Mouse (Mus musculus): ENCODE results near the gene Arel1. TPM values are rescaled to one million over a fixed set of nuclear protein-coding genes. Genes with fewer than 3 reads are reported as not detected.

Gene Arel1
- polyA plus RNA-seq, 1 experiment from 2014 or later, result 16.8 TPM

DNA sequence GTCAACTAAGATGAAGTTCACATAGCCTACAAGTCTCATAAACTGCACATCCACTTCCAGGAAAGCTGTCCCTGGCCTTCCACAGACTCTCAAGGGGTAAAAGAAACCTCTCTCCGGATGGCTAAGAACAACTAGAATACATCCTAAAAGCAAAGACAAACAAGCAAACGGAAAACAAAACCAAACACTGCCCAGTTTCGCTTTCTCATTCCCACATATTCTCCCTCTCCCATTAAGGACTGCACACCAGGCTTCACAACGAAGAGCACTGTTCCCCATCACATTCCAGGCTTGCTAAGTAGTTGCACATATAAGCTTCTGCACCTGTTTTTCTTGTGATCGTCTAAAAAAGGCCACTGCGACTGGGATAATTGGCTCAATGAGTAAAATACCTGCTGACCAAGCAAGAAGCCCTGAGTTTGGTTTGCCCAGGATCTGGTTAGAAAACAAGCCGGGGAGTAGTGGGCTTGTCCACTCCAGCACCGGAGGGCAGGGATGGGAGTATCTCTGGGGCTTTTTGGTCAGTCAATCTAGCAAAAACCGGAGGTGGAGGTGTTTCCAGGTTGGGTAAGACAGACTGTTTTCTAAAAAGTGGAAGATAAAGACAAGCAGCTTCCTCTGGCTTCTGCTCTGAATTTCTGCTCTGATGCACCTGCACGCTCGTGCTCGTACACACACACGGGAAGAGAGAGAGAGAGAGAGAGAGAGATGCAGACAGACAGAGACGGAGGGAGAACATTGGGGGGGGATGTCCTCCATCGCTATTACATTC lies 858 bp downstream of the Arel1 start:
- no peaks in the 10 kb centered on the region for H3K27me3 ChIP-seq (ENCODE audit: low read depth, poor library complexity, severe bottlenecking)
- H3K9me3 ChIP-seq (replicated peaks), result no peaks in the 10 kb centered on the region
- peak overlapping the region; percentile 91 for H3K4me3 ChIP-seq
- peaks cover 27% of the 10 kb centered on the region for H3K36me3 ChIP-seq
- 33% methylated on average over 15 of the region's 15 CpGs for WGBS
- H3K4me1 ChIP-seq, result peaks cover 16% of the 10 kb centered on the region
- peak; percentile 31 for DNase-seq (ENCODE audit: low spot score)
- peak overlapping the region; percentile 85 for H3K27ac ChIP-seq

DNA sequence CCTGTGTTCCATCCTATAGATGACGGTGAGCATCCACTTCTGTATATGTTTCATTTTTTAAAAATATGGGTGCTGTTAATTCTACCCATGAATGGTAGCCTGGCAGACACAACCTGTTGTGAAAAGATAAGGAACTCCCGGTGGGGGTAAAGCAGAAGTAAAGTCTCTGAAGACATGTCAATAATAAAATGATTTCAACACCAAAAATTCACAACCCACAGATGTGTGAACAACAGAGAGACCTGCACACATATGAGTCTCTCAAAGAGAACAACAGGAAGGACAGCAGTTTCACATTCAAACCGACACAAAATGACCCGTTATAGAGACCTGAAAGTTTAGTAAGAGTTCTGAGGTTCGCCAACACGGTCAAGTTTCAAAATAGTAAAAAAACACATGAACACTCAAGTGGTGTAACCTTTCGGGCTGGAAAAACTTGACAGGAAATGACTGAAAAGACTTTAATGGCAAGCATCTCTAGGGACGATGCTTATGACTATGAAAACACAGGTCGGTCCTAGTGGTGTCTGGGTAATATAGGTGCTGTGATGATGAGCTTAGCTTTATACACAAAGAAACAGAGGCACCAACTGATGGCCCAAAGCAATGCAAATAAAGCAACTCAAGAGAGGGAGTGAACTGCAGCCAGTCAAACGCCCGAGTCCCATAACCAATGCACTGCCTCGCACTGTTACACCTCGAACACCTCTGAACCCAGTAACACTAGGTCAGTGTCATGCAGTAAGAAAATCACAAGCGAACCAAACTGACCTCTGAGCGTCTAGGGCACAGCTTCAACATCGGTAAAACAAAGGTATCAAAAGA lies 1.7 kb downstream of the Arel1 start:
- Histone ChIP-seq H3K4me3 (peak overlapping the region; percentile 91), H3K9me3 (replicated peaks) (no peaks in the 10 kb centered on the region)
- 84% methylated on average over 16 of the region's 16 CpGs for WGBS

DNA sequence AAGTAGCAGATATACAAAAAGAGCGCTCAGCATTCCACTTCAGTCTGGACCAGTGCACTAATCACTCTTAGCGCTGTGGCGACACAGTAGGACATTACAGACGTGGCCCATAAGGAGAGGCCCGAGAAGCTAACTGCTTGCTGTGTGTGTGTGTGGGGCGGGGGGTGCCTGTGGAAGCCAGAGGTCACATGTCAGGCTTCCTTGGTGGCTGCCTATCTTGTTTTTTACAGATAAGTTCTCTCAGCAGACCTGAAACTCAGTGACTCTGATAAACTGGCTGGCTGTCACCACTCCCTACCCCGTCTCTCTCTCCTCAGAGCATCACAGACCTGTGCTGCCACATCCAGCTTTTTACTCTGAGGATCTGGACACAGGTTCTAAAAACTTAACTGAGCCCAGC lies 8.1 kb downstream of the Arel1 start:
- WGBS, result 85% methylated on average over 7 of the region's 7 CpGs
- DNase-seq (ENCODE audit: low spot score), result no peak
- H3K9me3 ChIP-seq (replicated peaks), result no peaks in the 10 kb centered on the region
- H3K4me3 ChIP-seq, result no peak overlapping the region
- no peaks in the 10 kb centered on the region for H3K4me1 ChIP-seq
- H3K27ac ChIP-seq, result no peak overlapping the region
- peaks cover 22% of the 10 kb centered on the region for H3K36me3 ChIP-seq
- no peaks in the 10 kb centered on the region for H3K27me3 ChIP-seq (ENCODE audit: low read depth, poor library complexity, severe bottlenecking)

More for the DNA sequence above, 1.7 kb downstream of the Arel1 start:
- Histone ChIP-seq H3K36me3 (peaks cover 23% of the 10 kb centered on the region), H3K27ac (no peak overlapping the region), H3K27me3 (ENCODE audit: low read depth, poor library complexity, severe bottlenecking) (no peaks in the 10 kb centered on the region), H3K4me1 (peaks cover 16% of the 10 kb centered on the region)
- DNase-seq (ENCODE audit: low spot score), result no peak

DNA sequence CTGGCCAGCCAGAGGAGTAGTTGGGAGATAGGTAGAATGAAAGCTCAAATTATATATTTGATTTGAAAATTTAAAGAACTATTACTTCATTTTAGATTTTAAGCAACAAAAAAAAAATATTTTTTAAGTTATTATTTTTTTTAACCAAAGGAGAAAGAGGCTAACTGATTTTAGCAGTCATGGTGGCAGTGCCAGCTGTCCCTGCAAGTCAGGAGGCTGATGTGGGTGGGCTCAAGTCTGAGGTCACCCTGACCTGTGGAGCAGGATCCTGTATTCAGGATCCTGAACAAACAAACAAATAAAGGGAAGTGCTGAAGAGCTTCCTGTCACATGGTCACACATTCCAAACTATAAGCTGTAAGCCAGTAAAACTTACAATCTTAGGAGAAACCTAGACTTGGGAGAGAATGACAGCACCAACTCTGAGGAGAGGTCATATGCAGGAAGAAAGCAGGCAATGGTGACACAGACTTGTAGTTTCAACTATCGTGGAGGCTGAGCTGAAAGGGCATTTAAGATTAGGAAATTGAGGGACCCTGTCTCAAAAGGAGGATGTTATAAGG lies 11.8 kb downstream of the Arel1 start:
- DNase-seq (ENCODE audit: low spot score), result no peak
- WGBS, result 88% methylated on average over 1 of the region's 1 CpGs
- Histone ChIP-seq H3K4me1 (no peaks in the 10 kb centered on the region), H3K9me3 (replicated peaks) (no peaks in the 10 kb centered on the region), H3K27ac (no peak overlapping the region), H3K4me3 (no peak overlapping the region), H3K27me3 (ENCODE audit: low read depth, poor library complexity, severe bottlenecking) (no peaks in the 10 kb centered on the region), H3K36me3 (peaks cover 19% of the 10 kb centered on the region)

DNA sequence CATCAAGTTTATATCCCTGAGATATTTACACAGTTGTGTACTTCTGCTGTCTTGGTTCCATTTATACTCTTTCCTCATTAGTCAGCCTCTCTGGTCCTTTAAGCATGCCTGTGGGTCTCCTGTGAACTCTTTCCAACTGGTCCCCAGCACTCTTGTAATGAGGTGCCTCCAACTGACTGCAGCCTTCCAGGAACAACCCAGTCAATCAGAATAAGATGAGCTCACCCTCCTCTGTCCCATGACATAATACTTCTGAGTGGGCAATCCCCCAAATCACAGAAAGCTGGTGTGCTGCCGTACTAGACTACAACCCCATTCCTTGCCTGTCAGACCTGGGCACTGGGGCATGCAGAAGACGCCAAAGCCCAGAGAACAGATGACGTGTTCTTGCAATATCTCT lies 14.4 kb downstream of the Arel1 start:
- no peak for DNase-seq (ENCODE audit: low spot score)
- Histone ChIP-seq H3K27ac (no peak overlapping the region), H3K36me3 (peaks cover 20% of the 10 kb centered on the region), H3K4me3 (no peak overlapping the region), H3K4me1 (no peaks in the 10 kb centered on the region), H3K27me3 (ENCODE audit: low read depth, poor library complexity, severe bottlenecking) (no peaks in the 10 kb centered on the region), H3K9me3 (replicated peaks) (no peaks in the 10 kb centered on the region)
- 95% methylated on average over 3 of the region's 3 CpGs for WGBS

DNA sequence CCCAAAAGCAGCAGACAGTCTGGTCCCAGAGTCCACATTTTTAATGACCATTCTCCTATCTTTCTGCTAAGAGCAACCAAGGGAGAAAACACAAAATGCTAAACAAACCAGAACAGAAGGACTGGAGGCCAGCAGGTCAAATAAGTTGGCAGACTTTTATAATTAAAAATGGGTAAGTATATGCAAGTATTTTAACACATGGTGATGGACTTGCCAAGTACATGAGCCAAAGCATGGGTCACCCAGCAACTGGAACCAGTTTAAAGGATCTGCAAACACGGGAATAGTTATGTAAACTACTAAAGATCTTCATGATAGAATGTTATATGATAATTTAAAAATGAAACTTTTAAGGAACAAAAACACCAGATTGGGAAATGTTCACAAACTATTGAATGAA lies 18.3 kb downstream of the Arel1 start:
- Histone ChIP-seq H3K27me3 (ENCODE audit: low read depth, poor library complexity, severe bottlenecking) (no peaks in the 10 kb centered on the region), H3K4me1 (no peaks in the 10 kb centered on the region), H3K36me3 (peaks cover 34% of the 10 kb centered on the region), H3K27ac (no peak overlapping the region), H3K9me3 (replicated peaks) (no peaks in the 10 kb centered on the region), H3K4me3 (no peak overlapping the region)
- WGBS, result 72% methylated on average over 1 of the region's 1 CpGs
- DNase-seq (ENCODE audit: low spot score), result no peak

DNA sequence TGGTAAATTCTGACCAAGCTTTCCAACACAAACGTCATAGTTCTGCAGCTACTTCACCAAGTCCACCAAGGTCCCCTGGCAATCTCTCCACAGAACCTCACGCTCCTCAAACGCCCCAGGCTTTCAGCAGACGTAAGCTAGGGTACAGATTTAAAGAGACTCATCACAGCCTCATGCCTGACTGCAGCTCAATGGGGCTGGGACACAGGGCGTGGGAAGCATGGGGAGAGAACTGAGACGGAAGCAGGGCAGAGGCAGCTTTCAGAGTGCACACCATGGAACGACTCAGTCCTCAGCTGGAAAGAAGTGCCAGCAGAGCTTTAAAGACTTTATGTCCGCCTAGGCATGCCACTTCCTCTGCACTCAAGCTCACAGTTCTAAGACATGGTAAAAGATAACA lies 19.2 kb downstream of the Arel1 start:
- WGBS, result 80% methylated on average over 8 of the region's 8 CpGs
- no peaks in the 10 kb centered on the region for H3K27me3 ChIP-seq (ENCODE audit: low read depth, poor library complexity, severe bottlenecking)
- H3K4me1 ChIP-seq, result no peaks in the 10 kb centered on the region
- H3K4me3 ChIP-seq, result no peak overlapping the region
- no peaks in the 10 kb centered on the region for H3K9me3 ChIP-seq (replicated peaks)
- H3K36me3 ChIP-seq, result peaks cover 42% of the 10 kb centered on the region
- H3K27ac ChIP-seq, result no peak overlapping the region
- DNase-seq (ENCODE audit: low spot score), result no peak

DNA sequence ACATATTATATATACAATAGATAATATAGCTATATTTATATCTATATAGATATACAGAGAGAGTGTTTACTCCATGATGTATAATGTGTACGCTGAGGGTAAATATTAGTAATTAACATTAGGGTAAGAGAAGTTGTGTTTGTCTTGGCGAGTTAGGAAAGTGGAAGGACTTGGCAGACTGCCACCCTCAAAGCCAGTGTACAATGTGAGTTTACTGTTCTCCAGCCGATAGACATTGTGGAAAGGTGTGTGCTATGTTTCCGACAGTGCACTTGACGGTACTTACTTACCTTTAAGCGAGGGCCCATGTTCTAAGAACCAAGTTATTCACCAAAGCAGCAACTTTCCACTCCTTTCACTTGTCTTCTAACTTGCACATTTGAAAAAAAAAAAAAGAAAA lies 19.9 kb downstream of the Arel1 start:
- H3K4me3 ChIP-seq, result no peak overlapping the region
- H3K9me3 ChIP-seq (replicated peaks), result no peaks in the 10 kb centered on the region
- no peak overlapping the region for H3K27ac ChIP-seq
- 97% methylated on average over 6 of the region's 6 CpGs for WGBS
- no peaks in the 10 kb centered on the region for H3K27me3 ChIP-seq (ENCODE audit: low read depth, poor library complexity, severe bottlenecking)
- no peak for DNase-seq (ENCODE audit: low spot score)
- H3K36me3 ChIP-seq, result peaks cover 39% of the 10 kb centered on the region
- no peaks in the 10 kb centered on the region for H3K4me1 ChIP-seq

DNA sequence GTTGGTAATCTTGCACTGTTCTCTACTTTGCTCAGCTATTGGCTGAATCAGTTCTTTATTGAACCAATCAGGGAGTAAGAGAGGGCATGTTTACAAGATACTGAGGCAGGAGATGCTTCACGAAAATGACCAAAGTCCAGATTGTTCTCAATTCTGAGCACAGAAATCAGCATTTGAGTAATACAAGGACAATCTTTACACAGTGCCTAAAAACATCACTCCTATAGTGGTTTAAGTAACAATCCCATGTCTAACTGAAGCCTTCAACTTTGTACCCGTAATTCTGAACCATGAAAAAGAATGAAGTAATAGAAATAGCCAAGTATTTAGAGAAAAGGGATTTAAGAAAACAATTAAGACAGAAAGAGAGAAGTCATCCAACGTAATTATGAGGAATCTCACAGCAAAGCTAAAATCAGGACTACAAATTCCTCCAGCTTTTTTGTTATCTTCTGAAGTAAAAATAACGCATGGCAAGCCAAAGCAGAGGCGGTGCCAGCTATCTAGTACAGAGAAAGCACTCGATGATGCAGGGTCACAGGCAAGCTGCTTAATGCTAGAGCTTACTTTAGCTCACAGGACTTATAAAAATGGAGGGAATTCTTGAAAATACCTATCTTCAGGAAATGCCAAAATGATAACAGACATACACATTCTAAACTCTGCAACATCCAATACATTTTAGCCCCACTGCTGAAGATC lies 22.0 kb downstream of the Arel1 start:
- WGBS, result 93% methylated on average over 6 of the region's 6 CpGs
- Histone ChIP-seq H3K9me3 (replicated peaks) (no peaks in the 10 kb centered on the region), H3K27me3 (ENCODE audit: low read depth, poor library complexity, severe bottlenecking) (no peaks in the 10 kb centered on the region), H3K4me3 (no peak overlapping the region), H3K4me1 (no peaks in the 10 kb centered on the region), H3K36me3 (peaks cover 54% of the 10 kb centered on the region), H3K27ac (no peak overlapping the region)
- DNase-seq (ENCODE audit: low spot score), result no peak

DNA sequence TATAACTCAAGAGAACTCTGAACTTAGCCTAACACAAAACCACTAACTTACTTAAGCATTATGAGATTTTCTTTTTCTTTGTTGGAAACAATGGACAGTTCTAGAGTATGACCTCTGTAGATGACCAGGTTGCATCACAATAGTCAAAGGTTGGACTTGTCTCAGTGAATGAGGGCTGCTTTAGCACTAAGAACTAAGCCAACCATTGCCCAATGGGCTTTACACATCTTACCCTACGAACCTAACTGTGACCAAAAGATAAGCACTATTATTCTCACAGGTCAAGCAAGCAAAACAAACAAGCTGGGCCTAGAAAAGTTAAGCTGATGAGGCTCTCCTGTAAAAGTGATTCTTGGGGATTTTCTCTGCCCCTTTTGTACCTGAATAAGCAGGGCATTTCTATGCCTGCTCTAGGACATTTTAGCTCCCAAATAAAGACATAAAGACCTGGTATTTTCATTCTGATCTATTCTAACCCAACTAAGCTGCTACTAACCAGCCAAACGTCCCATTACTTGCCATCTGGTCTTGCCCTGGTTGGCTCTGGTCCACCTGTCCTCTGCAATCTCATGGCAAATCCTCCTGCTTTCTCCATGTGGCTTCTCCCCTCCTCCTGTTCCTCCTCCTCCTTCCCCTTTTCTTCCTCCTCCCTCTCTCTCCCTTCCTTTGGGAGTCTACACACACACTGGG lies 22.7 kb downstream of the Arel1 start:
- Histone ChIP-seq H3K36me3 (peaks cover 58% of the 10 kb centered on the region), H3K27ac (no peak overlapping the region), H3K4me3 (no peak overlapping the region), H3K9me3 (replicated peaks) (no peaks in the 10 kb centered on the region), H3K4me1 (no peaks in the 10 kb centered on the region), H3K27me3 (ENCODE audit: low read depth, poor library complexity, severe bottlenecking) (no peaks in the 10 kb centered on the region)
- no peak for DNase-seq (ENCODE audit: low spot score)
- WGBS, result 86% methylated on average over 2 of the region's 2 CpGs

DNA sequence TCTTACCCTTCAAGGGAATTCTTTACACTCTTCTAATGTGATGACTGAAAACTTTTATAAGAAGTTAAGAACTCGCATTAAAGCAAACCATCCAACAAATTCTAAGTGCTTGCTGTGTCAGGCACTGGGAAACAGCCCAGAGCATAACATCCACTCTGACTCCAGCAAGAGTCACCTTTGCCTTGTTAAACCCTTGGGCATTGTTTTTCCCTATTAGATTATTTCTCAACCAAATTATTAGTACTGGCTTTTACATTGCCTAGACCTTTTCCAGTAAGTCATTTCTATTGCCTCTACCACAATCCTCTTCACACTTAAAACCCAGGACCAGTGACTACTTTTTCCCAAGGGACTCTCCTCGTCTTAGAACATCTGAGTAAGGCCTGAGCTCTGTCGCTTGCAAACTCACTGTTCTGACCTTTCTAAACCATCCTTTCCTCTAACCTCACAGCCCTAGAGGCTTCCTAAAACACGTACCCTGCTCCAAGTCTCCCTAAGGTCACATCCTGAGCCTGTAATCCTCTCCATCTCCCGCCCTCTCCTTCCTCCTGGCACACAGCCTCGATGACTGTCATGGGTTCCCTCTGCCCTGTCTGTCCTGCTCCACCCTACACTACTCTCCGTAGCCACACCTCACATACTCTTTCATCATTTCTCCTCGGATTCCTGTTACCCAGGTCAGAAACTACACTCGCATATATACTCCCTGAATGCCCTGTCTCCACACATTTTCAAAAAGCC lies 25.7 kb downstream of the Arel1 start:
- Histone ChIP-seq H3K4me1 (no peaks in the 10 kb centered on the region), H3K27me3 (ENCODE audit: low read depth, poor library complexity, severe bottlenecking) (no peaks in the 10 kb centered on the region), H3K4me3 (no peak overlapping the region), H3K9me3 (replicated peaks) (no peaks in the 10 kb centered on the region), H3K36me3 (peaks cover 82% of the 10 kb centered on the region), H3K27ac (no peak overlapping the region)
- WGBS, result 94% methylated on average over 9 of the region's 9 CpGs
- no peak for DNase-seq (ENCODE audit: low spot score)
